Mouse (Mus musculus) erythroblast, embryonic 14.5 days (primary cell): ENCODE data around the gene Tspear.

Experiments used
- GATA1 ChIP-seq: IDR thresholded peaks from 2 replicates; pipeline ENCODE4 v1.6.1; 2012; ENCODE audit warnings: low read length, inconsistent platforms, mixed read lengths
- TAL1 ChIP-seq: IDR thresholded peaks from 3 replicates; pipeline ENCODE4 v1.6.1; 2012; ENCODE audit warnings: low read length, inconsistent platforms, mixed read lengths

GRCm38 (mm10) chr10:77794976-77795375 is 108.6 kb downstream of the Tspear start, which contains the start of gene Gm9639:
- TF ChIP-seq GATA1 (no peak), TAL1 (no peak)
